Mouse (Mus musculus) right cerebral cortex, postnatal 4 days (tissue): ENCODE data around the gene Eef2k.
"Not testable (repeated sequence)": the region's sequence is repeated elsewhere in the genome, so short reads cannot be mapped to it uniquely, and the experiment has no call there.

Source experiments
- DNase-seq: peaks from one replicate; pipeline ENCODE4 v3.0.0-alpha.2; 2022

The Eef2k gene

GRCm38 (mm10) chr7:120943936-120944509 lies 101.4 kb downstream of the Eef2k start:
- no peak for DNase-seq

GRCm38 (mm10) chr7:120953591-120953990 lies 111.0 kb downstream of the Eef2k start:
- not testable (repeated sequence) for DNase-seq
